Mouse (Mus musculus): Measurements from ENCODE around the gene Exoc2. TPM values are rescaled to one million over a fixed set of nuclear protein-coding genes. Genes with fewer than 3 reads are reported as not detected.

The Exoc2 gene
- total RNA-seq, 2 experiments from 2014 or later, result 12.0 to 12.7 TPM

DNA sequence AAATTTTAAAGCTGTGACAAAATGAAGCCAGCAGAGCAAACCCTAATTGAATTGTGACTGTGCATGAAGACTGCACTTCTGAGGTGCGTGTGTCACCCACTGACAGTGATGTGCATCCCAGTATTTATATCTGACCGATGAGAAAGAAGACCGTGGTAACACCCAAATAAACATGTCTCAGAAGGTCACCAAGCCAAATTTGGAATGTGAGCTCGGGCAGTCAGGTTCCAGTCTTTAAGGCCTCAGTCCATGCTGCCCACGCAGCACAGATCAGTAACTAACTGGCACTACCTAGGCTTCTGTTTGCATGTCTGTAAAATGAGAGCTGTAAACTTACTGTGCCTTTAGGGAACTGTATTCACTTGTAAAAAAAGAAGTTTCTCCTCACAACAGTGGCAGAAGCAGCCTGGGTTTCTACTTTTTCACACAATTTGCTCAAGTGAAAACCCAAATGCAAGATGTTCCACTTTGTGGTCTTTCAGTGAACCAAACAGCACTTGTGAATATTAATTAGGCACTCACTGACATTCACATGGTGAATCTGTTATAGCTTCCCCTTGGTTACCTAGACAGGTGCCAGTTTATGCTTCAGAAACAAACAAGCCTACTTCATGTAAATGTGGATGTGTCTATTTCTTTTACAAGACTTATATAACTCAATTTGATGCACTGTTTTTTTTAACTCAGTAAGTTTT lies 61.8 kb downstream of the Exoc2 start:
- intact Hi-C loops (cut with DNase I; ENCODE audit: low total_unique reads), result no loop called here
- DNase-seq, result no peak

DNA sequence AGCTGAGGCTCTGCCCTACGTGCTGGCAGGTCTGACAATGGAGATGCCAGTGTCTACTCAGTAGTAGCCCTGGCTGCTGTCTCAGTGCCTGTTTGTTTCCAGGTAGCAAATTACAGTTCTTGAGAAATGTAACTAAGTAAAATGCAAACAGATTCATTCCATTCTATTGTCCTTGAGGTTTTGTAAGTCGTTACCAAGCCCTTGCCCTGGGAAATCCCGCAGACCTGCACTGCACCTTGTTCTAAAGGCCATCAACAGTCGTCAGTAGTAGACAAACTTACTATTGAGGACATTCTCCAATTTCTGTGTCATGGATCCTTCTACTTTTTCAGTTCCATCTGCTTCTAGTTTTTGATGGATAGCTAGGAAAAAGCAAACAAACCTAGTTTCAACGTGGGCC lies 63.0 kb downstream of the Exoc2 start:
- DNase-seq, result no peak
- intact Hi-C loops (cut with DNase I; ENCODE audit: low total_unique reads), result no loop called here

DNA sequence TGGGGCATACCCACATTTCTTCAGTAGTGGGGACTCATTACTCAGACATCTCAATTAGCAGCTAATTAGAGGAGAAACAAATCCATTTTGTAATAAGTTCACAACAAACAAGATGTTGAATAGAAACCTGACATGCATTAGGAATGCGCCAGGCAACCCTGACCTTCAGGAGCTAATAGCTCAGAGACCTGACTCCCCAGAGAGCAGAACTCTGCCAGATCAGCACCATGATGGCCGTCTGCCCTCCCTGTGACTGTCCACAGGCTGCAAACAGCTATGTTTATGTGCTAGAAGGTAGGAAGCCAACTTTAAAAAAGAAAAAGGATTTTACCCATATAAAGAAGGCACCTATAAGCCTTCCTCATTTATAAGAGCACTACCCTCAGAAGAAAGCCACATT lies 71.6 kb downstream of the Exoc2 start:
- DNase-seq, result no peak
- intact Hi-C loops (cut with DNase I; ENCODE audit: low total_unique reads), result loop anchor here (5.0 kb wide), 1 partner anchor 80 kb away; no protein-coding TSS in a partner anchor

DNA sequence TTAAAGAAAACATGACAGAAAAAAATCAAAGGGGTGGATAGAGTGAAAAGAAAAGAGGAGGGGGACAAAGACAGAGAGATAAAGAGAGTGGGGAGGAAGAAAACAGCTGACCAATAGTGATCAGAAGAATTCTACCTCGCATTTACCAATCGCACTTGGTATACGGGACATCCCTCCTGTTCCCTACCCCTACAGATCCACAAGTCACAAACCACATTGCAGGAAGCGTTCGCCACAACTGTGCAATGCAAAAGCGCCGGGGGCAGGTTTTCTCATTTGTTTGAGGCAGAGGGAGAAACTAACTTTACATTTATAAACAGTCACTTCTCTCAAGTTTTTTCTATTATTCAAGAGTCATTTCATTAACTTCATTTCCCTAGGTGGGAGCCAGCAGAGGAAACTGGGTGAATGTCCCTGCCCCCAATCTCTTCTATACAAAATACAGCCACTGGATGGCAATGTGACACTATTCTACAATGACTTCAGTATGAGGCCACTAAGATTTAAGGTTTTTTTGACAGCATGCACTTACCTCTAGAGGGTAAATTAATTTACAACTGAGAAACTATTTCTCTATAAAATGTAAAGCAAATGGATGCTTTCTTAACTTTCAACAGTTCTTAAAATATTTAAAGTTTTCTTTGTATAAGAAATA lies 72.4 kb downstream of the Exoc2 start:
- intact Hi-C loops (cut with DNase I; ENCODE audit: low total_unique reads), result loop anchor here (5.0 kb wide), 1 partner anchor 81 kb away; no protein-coding TSS in a partner anchor
- no peak for DNase-seq

DNA sequence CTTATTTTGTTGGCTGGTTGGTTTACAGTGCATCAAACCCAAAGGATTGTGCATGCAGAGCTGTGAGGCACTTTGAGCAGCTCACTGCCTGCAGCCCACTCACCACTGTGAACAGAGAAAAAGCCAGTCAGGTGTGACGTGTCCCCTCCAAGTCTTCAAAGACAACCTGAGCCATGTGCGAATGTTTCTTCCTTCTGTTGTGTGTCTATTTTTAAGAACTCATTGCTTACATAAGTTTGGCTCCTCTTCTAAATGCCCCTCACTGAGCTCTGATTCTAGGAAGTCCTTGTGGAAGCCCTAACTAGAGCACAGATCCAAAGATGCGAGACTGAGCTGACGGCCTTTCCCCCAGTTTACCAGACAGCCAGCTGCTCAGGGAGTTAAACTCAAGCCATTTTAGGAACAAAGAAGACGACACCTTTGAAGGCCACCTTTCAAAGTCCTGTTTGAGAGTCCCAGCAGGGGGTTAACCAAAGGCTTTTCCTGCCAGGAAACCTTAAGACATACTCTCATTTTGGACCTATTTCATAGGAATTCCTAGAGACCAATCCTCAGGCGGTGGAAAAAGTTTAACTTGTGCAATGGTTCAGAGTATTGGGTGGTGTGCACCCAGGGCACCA lies 79.8 kb downstream of the Exoc2 start:
- intact Hi-C loops (cut with DNase I; ENCODE audit: low total_unique reads), result loop anchor here (10.0 kb wide), 1 partner anchor 731 kb away; the partner anchor contains the start of gene Foxf2
- DNase-seq, result no peak

DNA sequence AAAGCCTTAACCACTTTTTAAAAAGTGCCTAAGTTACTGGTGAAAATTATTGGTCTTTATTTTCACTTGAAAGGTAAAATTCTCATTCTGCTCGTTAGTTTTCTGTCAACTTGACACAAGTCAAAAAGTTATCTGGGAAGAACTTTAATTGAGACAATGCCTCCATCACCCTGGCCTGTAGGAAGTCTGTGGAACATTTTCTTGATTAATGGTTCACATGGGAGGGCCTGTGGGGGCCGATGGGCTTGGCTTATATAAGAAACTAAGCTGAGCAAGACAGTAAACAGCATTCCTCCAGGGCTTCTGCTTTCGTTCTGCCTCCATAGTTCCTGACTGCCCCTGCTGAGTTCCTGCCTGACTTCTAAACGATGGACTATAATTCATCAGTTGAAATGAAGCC lies 81.6 kb downstream of the Exoc2 start:
- intact Hi-C loops (cut with DNase I; ENCODE audit: low total_unique reads), result loop anchor here (10.0 kb wide), 1 partner anchor 732 kb away; the partner anchor contains the start of gene Foxf2

DNA sequence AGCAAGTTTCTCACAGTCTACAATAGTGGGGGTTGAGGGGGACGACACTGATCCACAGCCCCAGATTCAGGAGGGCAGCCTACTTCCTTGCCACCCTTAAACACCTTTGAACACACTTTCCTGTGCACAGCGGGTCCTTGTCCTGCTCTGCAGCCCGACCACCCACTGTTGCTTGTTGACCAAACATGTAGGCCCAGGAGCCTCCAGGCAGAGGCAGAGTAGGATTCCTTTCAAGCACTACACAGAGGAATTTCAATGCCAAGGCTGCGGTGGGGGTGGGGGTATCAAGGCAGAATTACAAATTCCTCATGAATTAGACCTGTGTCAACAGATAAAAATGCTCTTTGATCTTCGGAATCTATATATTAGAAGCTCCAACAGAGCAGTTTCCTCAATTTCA lies 82.7 kb downstream of the Exoc2 start:
- DNase-seq, result no peak
- intact Hi-C loops (cut with DNase I; ENCODE audit: low total_unique reads), result loop anchor here (10.0 kb wide), 1 partner anchor 734 kb away; the partner anchor contains the start of gene Foxf2

More for the DNA sequence above, 81.6 kb downstream of the Exoc2 start:
- DNase-seq, result no peak

DNA sequence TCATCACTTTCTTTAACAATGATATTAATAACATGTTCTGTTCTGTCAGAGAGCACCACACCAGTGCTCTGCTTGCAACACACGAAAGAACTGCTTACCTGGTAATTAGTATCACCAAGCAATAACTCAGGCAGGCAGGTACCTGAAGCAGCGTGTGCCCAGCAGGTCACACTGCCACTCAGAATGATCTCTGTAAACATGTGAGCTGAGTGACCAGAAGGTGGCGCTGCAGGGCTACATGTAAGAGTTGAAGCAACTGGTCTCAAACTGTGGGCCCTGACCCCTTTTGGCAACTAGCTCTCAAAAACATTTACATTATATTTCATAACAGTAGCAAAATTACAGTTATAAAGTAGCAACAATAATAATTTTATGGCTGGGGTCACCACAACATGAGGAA lies 85.4 kb downstream of the Exoc2 start:
- DNase-seq, result peak; percentile 70
- intact Hi-C loops (cut with DNase I; ENCODE audit: low total_unique reads), result no loop called here

DNA sequence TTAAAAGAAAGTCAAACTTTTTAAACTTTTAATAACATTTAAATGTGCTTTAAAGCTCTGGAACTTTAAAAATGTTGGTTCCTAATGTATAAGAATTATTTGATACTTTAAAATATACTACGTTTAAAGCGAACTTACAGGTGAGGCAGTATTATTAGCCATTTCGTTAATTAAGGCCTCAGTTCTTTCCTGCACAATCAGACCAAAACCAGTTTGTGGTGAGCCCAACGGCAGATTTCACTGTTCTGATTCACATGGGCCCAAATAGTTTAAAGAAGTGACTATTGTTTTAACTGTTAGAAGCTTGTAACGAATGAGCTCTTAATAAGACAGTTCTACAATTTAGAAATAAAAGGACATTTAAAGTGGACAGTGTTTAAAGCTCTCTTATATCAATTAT lies 93.6 kb downstream of the Exoc2 start:
- intact Hi-C loops (cut with DNase I; ENCODE audit: low total_unique reads), result no loop called here
- DNase-seq, result no peak

DNA sequence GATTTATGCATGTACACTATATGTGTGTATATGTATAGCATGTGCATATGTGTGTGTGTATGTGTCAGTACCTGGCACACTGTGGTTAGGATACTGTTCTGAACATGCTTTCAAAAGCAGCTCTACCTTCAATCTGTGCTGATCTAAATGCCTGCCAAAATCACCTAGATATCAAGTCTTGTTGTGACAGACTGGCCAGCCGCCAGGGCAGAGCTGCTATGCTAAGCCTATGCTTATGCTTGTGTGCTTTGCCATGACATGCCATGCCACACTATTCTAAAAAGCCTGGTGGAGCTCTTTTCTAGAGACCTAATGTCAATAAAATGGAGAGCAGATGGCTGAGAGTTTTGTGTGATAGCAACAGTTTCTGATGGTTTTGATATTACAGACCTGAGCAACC lies 94.0 kb downstream of the Exoc2 start:
- intact Hi-C loops (cut with DNase I; ENCODE audit: low total_unique reads), result no loop called here
- no peak for DNase-seq

DNA sequence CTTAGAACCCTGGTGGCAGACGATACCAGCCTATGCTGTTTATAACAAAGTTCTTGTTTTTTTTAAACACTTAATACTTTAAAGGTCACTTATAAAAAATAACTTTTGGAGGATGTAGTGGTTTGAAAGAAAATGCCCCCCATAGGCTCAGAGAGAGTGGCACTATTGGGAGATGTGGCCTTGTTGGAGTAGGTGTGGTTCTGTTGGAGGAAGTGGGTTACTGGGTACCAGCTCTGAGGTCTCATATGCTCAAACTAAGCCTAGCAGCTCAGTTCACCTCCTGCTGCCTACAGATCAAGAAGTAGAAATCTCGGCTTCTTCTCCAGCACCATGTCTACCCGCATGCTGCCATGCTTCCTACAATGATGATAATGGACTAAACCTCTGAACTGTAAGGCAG lies 98.1 kb downstream of the Exoc2 start:
- DNase-seq, result no peak
- intact Hi-C loops (cut with DNase I; ENCODE audit: low total_unique reads), result no loop called here

DNA sequence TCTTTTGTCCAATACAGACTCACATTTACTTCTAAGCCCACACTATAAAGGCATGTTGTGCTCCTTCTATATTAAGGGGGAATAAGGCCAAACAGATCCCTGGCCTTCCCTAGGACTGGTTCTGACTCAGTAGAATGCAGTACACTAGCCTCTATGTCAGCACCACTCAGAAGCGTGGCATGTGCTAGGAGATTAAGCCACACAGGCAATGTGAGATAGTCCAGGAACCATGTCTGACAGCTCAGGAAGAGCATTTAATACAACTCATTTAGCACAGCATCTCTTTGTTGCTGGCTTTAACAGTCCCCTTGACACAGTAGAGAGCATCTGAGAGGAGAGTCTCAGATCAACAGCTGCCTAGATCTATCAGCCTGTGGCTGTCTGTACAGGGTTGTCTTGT lies 100.4 kb downstream of the Exoc2 start:
- DNase-seq, result no peak
- intact Hi-C loops (cut with DNase I; ENCODE audit: low total_unique reads), result no loop called here

DNA sequence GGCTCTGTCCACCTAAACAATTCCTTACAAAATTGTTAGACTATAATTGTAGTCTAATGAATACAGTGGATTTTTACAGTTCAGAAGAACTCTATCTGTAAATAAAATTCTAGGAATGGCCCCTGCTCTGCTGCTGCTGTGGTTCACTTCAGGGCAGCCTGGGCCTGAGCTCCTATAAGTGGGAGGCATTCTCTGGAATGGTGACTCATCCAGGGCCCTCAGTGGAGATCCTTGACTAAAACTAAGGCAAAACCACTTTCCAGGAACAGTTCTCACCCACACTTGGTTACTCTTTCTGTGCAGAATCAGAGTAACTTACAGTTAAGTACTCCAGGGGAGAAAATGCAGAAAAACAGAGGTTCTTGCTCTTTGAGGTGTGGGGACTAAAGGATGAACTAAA lies 108.4 kb downstream of the Exoc2 start:
- no peak for DNase-seq
- intact Hi-C loops (cut with DNase I; ENCODE audit: low total_unique reads), result no loop called here

DNA sequence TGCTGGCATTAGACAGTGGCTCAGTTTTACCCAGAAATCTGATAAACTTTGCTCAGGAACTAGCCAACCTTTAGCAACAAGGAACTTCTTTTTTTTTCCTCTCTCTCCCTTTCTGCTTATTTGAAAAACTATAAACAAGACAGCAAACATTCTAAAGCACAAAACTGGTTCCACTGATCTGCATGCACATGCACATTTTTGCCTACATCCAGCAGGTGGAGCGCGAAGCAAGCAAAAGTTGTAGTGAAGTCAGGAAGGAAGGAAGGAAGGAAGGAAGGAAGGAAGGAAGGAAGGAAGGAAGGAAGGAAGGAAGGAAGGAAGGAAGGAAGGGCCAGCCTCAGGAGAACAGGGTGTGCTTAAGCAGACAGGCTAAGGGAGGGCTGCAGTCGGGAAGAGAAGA lies 109.9 kb downstream of the Exoc2 start:
- intact Hi-C loops (cut with DNase I; ENCODE audit: low total_unique reads), result no loop called here
- DNase-seq, result no peak

DNA sequence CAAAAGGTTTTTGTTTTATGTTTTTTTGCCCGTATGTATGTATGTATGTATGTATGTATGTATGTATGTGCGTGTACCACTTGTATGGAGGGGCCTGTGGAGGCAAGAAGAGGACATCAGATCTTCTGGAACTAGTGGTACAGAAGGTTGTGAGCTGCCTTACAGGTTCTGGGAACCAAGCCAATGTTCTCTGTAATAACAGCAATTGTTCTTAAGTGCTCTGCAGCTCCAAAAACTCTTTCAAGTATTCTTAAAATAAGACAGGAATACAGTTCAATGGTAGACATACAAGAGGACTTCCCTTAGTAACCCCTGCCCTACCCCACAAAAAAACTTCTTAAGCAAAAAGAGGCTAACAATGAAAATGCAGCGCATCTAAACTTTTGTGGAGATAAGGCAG lies 115.5 kb downstream of the Exoc2 start:
- intact Hi-C loops (cut with DNase I; ENCODE audit: low total_unique reads), result no loop called here
- no peak for DNase-seq

DNA sequence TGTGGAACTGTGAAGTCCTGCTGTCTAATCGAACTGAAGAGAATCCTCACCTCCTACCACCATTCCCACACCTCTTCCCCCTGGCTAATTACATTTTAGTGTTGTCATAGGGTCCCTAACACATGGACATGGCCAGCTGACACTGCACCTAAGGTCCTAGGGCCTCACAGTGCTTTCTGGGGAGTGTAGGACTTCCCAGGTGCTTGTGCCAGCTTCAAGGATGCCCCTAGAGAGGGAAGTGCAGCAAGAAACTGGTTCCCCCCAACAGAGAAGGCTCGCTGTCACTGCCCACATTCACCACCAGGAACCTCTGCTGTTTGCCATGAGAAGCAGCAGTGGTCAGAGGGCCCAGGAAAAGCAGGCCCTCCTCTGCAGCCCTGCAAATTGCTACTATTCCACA lies 123.2 kb downstream of the Exoc2 start:
- intact Hi-C loops (cut with DNase I; ENCODE audit: low total_unique reads), result no loop called here
- DNase-seq, result no peak

DNA sequence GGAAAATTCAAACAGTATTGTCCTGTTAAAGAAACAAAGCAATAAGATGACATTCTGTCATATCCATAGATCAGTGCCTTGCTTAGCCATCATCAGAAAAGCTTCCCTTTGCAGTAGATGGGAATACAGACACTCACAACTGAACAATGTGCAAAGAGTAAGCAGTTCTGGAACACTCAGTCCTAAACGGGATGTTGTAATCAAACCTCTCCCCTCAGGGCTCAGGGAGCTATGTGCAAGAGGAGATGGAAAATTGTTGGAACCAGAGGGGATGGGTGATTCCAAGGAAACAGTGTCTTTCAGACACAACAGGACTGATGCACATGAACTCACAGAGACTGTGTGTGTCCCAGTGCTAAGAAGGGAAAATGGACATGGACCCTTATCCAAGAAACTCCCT lies 125.9 kb downstream of the Exoc2 start:
- intact Hi-C loops (cut with DNase I; ENCODE audit: low total_unique reads), result no loop called here
- no peak for DNase-seq

DNA sequence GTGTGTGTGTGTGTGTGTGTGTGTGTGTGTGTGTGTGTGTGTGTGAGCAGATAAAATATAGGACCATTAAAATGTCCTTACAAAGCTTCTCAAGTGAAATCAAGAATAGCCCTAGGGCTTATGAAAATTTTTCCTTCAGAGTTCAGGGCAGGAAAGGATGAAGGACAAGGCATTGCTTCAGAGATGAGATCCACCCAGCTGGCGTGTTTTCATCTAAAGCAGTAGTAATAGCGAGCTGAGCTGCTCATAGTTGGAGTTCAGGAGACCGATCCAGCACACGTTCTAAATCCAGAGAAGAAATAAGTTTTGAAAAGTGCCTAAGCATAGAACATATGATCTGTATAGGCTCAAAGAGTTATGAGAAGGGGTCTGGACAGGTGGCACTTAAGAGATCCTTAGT lies 127.4 kb downstream of the Exoc2 start:
- no peak for DNase-seq
- intact Hi-C loops (cut with DNase I; ENCODE audit: low total_unique reads), result no loop called here

DNA sequence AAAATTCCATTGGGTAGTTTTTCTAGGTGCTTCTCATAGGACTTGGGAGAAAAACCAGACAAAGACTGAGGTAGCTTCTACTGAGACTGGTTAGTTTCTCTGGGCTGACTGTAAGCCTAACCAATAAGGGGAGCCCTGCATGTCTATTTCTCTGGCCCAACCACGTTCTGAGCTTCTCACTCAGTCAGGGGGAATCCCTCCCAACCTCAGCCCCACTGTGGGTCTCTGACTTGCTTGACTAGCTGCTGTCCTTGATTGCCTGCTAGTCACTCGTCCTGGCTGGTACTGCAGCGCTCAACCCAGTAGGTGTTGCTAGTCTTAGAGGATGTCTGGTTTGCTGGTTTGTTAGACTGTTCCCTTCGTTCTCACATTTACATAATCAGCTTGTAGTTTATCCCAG lies 130.8 kb downstream of the Exoc2 start:
- intact Hi-C loops (cut with DNase I; ENCODE audit: low total_unique reads), result no loop called here
- DNase-seq, result no peak

DNA sequence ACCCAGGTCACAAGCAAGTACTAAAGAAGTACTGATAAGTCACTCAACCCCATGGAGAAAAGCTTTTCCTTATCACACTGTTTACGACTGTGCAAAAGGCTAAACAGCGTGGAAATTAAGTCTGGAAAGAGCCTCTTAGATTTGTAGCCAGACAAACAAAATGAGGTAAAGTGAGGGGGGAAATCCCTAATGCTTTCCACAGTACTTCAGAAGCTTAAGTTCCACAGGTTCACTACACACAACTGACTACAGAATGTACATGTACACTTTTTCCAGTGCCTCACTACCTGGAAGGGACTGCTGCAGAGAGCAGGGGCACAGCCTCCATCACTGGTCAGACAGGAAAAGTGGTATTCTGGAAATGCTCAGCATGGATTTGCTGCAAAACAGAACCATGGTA lies 132.1 kb downstream of the Exoc2 start:
- intact Hi-C loops (cut with DNase I; ENCODE audit: low total_unique reads), result no loop called here
- no peak for DNase-seq

DNA sequence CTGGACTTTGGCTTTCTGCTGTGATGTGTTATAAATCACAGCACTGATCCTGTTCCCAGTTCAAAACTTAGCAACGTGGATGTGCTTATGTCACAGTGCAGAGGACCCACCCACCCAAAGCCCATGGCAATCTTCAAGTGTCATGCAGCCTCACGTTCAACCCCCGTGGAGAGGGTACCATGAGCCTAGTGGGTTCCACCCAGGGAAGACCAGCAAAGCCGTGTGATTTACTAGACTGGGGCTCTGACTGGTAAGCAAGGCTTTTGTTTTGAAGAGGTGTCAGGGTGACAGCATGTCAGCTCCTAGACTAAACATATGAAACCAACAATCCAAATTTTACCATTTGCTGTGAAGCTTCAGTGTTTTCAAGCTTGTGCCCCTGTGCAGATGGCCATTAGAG lies 132.6 kb downstream of the Exoc2 start:
- intact Hi-C loops (cut with DNase I; ENCODE audit: low total_unique reads), result no loop called here
- DNase-seq, result no peak

All from gastrocnemius, postnatal 14 days (tissue).